Mouse (Mus musculus) frontal cortex, postnatal 25 days (tissue): ENCODE measurements around the gene Wdr45b.
"Not testable (repeated sequence)": the region's sequence is repeated elsewhere in the genome, so short reads cannot be mapped to it uniquely, and the experiment has no call there.

ENCODE experiments used
- DNase-seq, 2 experiments: peaks; one replicate each; pipeline ENCODE4 v3.0.0; 2022; ENCODE audit warnings: low spot score in 2 of 2

Wdr45b gene

GRCm38 (mm10) chr11:121354091-121354707, at the start of gene Wdr45b:
TSS of gene Wdr45b (minus strand) at chr11:121354445.
- DNase-seq, result peak; percentile 96 to 98

- no peak for DNase-seq
These were observed 38.2 kb upstream of the Wdr45b start for GRCm38 (mm10) chr11:121392405-121392804.

GRCm38 (mm10) chr11:121390793-121391192, 36.5 kb upstream of the Wdr45b start:
- no peak for DNase-seq

- DNase-seq, result no peak
These were observed 34.3 kb upstream of the Wdr45b start for GRCm38 (mm10) chr11:121388554-121388945.

- peak; percentile 81 to 89 for DNase-seq
These were observed 33.7 kb upstream of the Wdr45b start, which contains the start of gene Rab40b for GRCm38 (mm10) chr11:121387750-121388553. TSS of gene Rab40b (minus strand) at chr11:121388251.

GRCm38 (mm10) chr11:121380294-121380693, 26.0 kb upstream of the Wdr45b start:
- DNase-seq, result no peak

GRCm38 (mm10) chr11:121378644-121379043, 24.4 kb upstream of the Wdr45b start:
- no peak for DNase-seq

GRCm38 (mm10) chr11:121373305-121373704, 19.1 kb upstream of the Wdr45b start:
- no peak for DNase-seq

GRCm38 (mm10) chr11:121370337-121370994, 16.2 kb upstream of the Wdr45b start:
- DNase-seq, result no peak

- no peak for DNase-seq
These were observed 15.4 kb upstream of the Wdr45b start for GRCm38 (mm10) chr11:121369622-121370021.

GRCm38 (mm10) chr11:121368731-121369130, 14.5 kb upstream of the Wdr45b start:
- DNase-seq, result no peak

GRCm38 (mm10) chr11:121367170-121367707, 13.0 kb upstream of the Wdr45b start:
- no peak for DNase-seq

- no peak for DNase-seq
These were observed 8.0 kb upstream of the Wdr45b start for GRCm38 (mm10) chr11:121362212-121362611.

- no peak for DNase-seq
These were observed 737 bp downstream of the Wdr45b start for GRCm38 (mm10) chr11:121353326-121354090.

GRCm38 (mm10) chr11:121348727-121349126, 5.5 kb downstream of the Wdr45b start:
- DNase-seq, result not testable (repeated sequence)

GRCm38 (mm10) chr11:121348166-121348565, 6.1 kb downstream of the Wdr45b start:
- DNase-seq, result no peak

- DNase-seq, result no peak
These were observed 7.2 kb downstream of the Wdr45b start for GRCm38 (mm10) chr11:121347036-121347435.

- not testable (repeated sequence) for DNase-seq
These were observed 11.8 kb downstream of the Wdr45b start for GRCm38 (mm10) chr11:121342423-121342822.

GRCm38 (mm10) chr11:121340287-121340686, 14.0 kb downstream of the Wdr45b start:
- no peak for DNase-seq

GRCm38 (mm10) chr11:121339647-121340046, 14.6 kb downstream of the Wdr45b start:
- no peak for DNase-seq

- no peak for DNase-seq
These were observed 22.6 kb downstream of the Wdr45b start for GRCm38 (mm10) chr11:121331641-121332040.
